Comparison of ENCODE assay signal across 8 mouse cellular contexts in genomic region chr14:55643060-55643907, GRCm38 (mm10). TPM values are rescaled to one million over a fixed set of nuclear protein-coding genes. Genes with fewer than 3 reads are reported as not detected.
DNase-seq lines count a peak whose midpoint lies in the region; ATAC-seq and TF ChIP-seq lines count a peak whose summit lies in the region.

TSS of gene Tm9sf1 (minus strand) at chr14:55643806.

- under 1% methylated on average over 83 of the region's 89 CpGs for WGBS in forebrain, embryonic 15.5 days
- WGBS in lung, embryonic 14.5 days: under 1% methylated on average over 89 of the region's 89 CpGs
- WGBS in olfactory bulb, adult 2 months: under 1% methylated on average over 89 of the region's 89 CpGs
- WGBS in thymus, adult 2 months: under 1% methylated on average over 89 of the region's 89 CpGs

- peak; percentile 66 for DNase-seq in ES-CJ7 (ENCODE audit: low read depth, low spot score)
- peak; percentile 81 for DNase-seq in cerebellum, adult 11 months
- DNase-seq in heart, postnatal 25 days (ENCODE audit: low spot score): peak; percentile 78
- peak; percentile 73 to 79 for DNase-seq in layer of hippocampus, adult 2 months (ENCODE audit: low spot score in 2 of 2)
- peak; percentile 86 for DNase-seq in lung, embryonic 14.5 days
- peak; percentile 83 for DNase-seq in thymus, adult 2 months

- peak; percentile 92 for ATAC-seq in forebrain, embryonic 15.5 days (replicated peaks)
- peak; percentile 89 for ATAC-seq in lung, embryonic 14.5 days (ENCODE audit: insufficient read depth)

- intact Hi-C loops in heart, postnatal 25 days (cut with DNase I): loop anchor here (2.0 kb wide), 1 partner anchor 18 kb away; the partner anchor contains the start of gene Mdp1

- TF ChIP-seq POLR2A in olfactory bulb, adult 2 months (IDR thresholded peaks at IDR 0.05; ENCODE audit: insufficient read depth, low read depth, low read length): peak; percentile 38
- peak; percentile 56; the same call in 1 of the 2 replicates for TF ChIP-seq POLR2A in thymus, adult 2 months (IDR thresholded peaks at IDR 0.05; ENCODE audit: control insufficient read depth, extremely low read depth, insufficient read depth, low read length, poor library complexity)

- peaks cover 28% of the 10 kb centered on the region for H3K36me3 ChIP-seq in forebrain, embryonic 15.5 days
- peaks cover 46% of the 10 kb centered on the region for H3K36me3 ChIP-seq in lung, embryonic 14.5 days (ENCODE audit: insufficient read depth)
- no peaks in the 10 kb centered on the region; the same call in 1 of the 2 replicates for H3K36me3 ChIP-seq in thymus, adult 2 months (ENCODE audit: control insufficient read depth, insufficient read depth, low read length)

- H3K27me3 ChIP-seq in forebrain, embryonic 15.5 days: no peaks in the 10 kb centered on the region
- H3K27me3 ChIP-seq in lung, embryonic 14.5 days (ENCODE audit: insufficient read depth, low read length): no peaks in the 10 kb centered on the region
- no peaks in the 10 kb centered on the region for H3K27me3 ChIP-seq in thymus, adult 2 months (ENCODE audit: control insufficient read depth, insufficient read depth, low read length)

- peak within 1 kb of the TSS; percentile 86 for H3K9ac ChIP-seq in forebrain, embryonic 15.5 days (replicated peaks)
- H3K9ac ChIP-seq in lung, embryonic 14.5 days: peak within 1 kb of the TSS; percentile 96

- H3K4me1 ChIP-seq in forebrain, embryonic 15.5 days: peaks cover 22% of the 10 kb centered on the region
- H3K4me1 ChIP-seq in lung, embryonic 14.5 days (ENCODE audit: insufficient read depth): peaks cover 6% of the 10 kb centered on the region; the same call in 1 of the 2 replicates
- peaks cover 11% of the 10 kb centered on the region for H3K4me1 ChIP-seq in olfactory bulb, adult 2 months (ENCODE audit: control insufficient read depth, insufficient read depth, low read length)
- H3K4me1 ChIP-seq in thymus, adult 2 months (replicated peaks; ENCODE audit: control insufficient read depth, insufficient read depth, low read length): peaks cover 15% of the 10 kb centered on the region

- peak within 1 kb of the TSS; percentile 94 for H3K27ac ChIP-seq in forebrain, embryonic 15.5 days (replicated peaks)
- peak within 1 kb of the TSS; percentile 100 for H3K27ac ChIP-seq in layer of hippocampus, adult 2 months
- peak within 1 kb of the TSS; percentile 96 for H3K27ac ChIP-seq in lung, embryonic 14.5 days (ENCODE audit: low read depth)
- H3K27ac ChIP-seq in olfactory bulb, adult 2 months (ENCODE audit: insufficient read depth, low read depth, low read length): peak within 1 kb of the TSS; percentile 100
- peak within 1 kb of the TSS; percentile 31 for H3K27ac ChIP-seq in thymus, adult 2 months (ENCODE audit: control insufficient read depth, insufficient read depth, low read length)

- H3K4me3 ChIP-seq in forebrain, embryonic 15.5 days: peak within 1 kb of the TSS; percentile 71
- peak within 1 kb of the TSS; percentile 88 for H3K4me3 ChIP-seq in layer of hippocampus, adult 2 months
- peak within 1 kb of the TSS; percentile 99 for H3K4me3 ChIP-seq in lung, embryonic 14.5 days (ENCODE audit: low read depth, low read length)
- H3K4me3 ChIP-seq in olfactory bulb, adult 2 months (ENCODE audit: insufficient read depth, low read depth, low read length): peak within 1 kb of the TSS; percentile 77
- H3K4me3 ChIP-seq in thymus, adult 2 months (ENCODE audit: control insufficient read depth, insufficient read depth, low read length): peak within 1 kb of the TSS; percentile 65

- H3K9me3 ChIP-seq in forebrain, embryonic 15.5 days: no peaks in the 10 kb centered on the region
- H3K9me3 ChIP-seq in lung, embryonic 14.5 days (ENCODE audit: low read depth, low read length): no peaks in the 10 kb centered on the region

- H3K4me2 ChIP-seq in forebrain, embryonic 15.5 days (replicated peaks): peak within 1 kb of the TSS; percentile 76
- peak within 1 kb of the TSS; percentile 90 for H3K4me2 ChIP-seq in lung, embryonic 14.5 days

- no peak for TF ChIP-seq CTCF in layer of hippocampus, adult 2 months (conservative IDR thresholded peaks at IDR 0.05)
- no peak for TF ChIP-seq CTCF in lung, embryonic 14.5 days (IDR thresholded peaks at IDR 0.05; ENCODE audit: low read depth)
- TF ChIP-seq CTCF in olfactory bulb, adult 2 months (IDR thresholded peaks at IDR 0.05; ENCODE audit: insufficient read depth, low read depth, low read length): no peak
- TF ChIP-seq CTCF in thymus, adult 2 months (IDR thresholded peaks at IDR 0.05; ENCODE audit: borderline replicate concordance, control insufficient read depth, extremely low read depth, insufficient read depth, low read length, poor library complexity): peak; percentile 51; the same call in 1 of the 2 replicates

RNA-seq across cellular contexts. Expression of gene Tm9sf1, which starts in this region (rescaled TPM):
- polyA plus RNA-seq in forebrain, embryonic 15.5 days (2015; fragmentation: Nextera tagmentation; extraction: Ambion mirVana): 61.7 and 67.2 TPM in 2 replicates
- total RNA-seq in heart, postnatal 25 days (2021): 10 to 100 TPM; 39.0 to 43.8 TPM
- total RNA-seq in layer of hippocampus, adult 2 months (2021): 10 to 100 TPM; 40.4 to 45.8 TPM
- polyA plus RNA-seq in lung, embryonic 14.5 days (2014; fragmentation: Nextera tagmentation; extraction: Ambion mirVana): 111 and 122 TPM in 2 replicates
- not detected in 2 replicates for polyA plus RNA-seq in olfactory bulb, adult 2 months (2012; ENCODE audit: insufficient read depth, insufficient read length, low replicate concordance, missing spikeins)
- 98.1 and 102 TPM in 2 replicates for polyA plus RNA-seq in thymus, adult 2 months (2012; rRNA removed)

Comparison
In these comparisons a context has a peak if more than half of its experiments do, and no peak if none do; other contexts are left out.
1. Peak in every context shown above with its lines: DNase-seq, ATAC-seq, H3K4me3 ChIP-seq and H3K27ac ChIP-seq.
2. RNA of gene Tm9sf1 (polyA plus RNA-seq): 111 to 122 TPM in lung, embryonic 14.5 days, 98.1 to 102 TPM in thymus, adult 2 months and 61.7 to 67.2 TPM in forebrain, embryonic 15.5 days; not detected in olfactory bulb, adult 2 months; every median in the first group is over 10 times any median in the second.
3. H3K27ac ChIP-seq: peak in every context shown above with its lines; median percentile 100 in layer of hippocampus, adult 2 months; 100 in olfactory bulb, adult 2 months; 96 in lung, embryonic 14.5 days; 94 in forebrain, embryonic 15.5 days; 31 in thymus, adult 2 months.